Mouse (Mus musculus) liver, embryonic 13.5 days (tissue): ENCODE measurements around the gene Nmrk1. TPM values are rescaled to one million over a fixed set of nuclear protein-coding genes. Genes with fewer than 3 reads are reported as not detected.
A peak's percentile ranks its signal among the peaks of the same experiment; 100 is the strongest.
"Not testable (repeated sequence)": the region's sequence is repeated elsewhere in the genome, so short reads cannot be mapped to it uniquely, and the experiment has no call there.

Source experiments
- ATAC-seq: fragments of 200-750 bp; cut with Nextera tagmentation; 2 replicates; pipeline ENCODE4 v1.8.0; 2017; ENCODE audit warnings: low read depth, mild to moderate bottlenecking, moderate number of reproducible peaks, moderate library complexity
- DNase-seq: peaks from one replicate; pipeline ENCODE4 v3.0.0; 2022
- H3K27ac ChIP-seq: fragments of 300-500 bp; sonication (generic); 2 replicates; pipeline ENCODE4 v1.5.1; 2015; ENCODE audit warnings: moderate library complexity, mild to moderate bottlenecking, inconsistent platforms
- H3K27me3 ChIP-seq: fragments of 300-500 bp; sonication (generic); 2 replicates; pipeline ENCODE4 v1.6.1; 2015; ENCODE audit warnings: mild to moderate bottlenecking, inconsistent platforms
- H3K36me3 ChIP-seq: fragments of 300-500 bp; sonication (generic); 2 replicates; pipeline ENCODE4 v1.6.1; 2015; ENCODE audit warnings: mild to moderate bottlenecking, inconsistent platforms
- H3K4me1 ChIP-seq: fragments of 300-500 bp; sonication (generic); replicated peaks from 2 replicates; pipeline ENCODE4 v1.6.1; 2015; ENCODE audit warnings: inconsistent platforms
- H3K4me2 ChIP-seq: fragments of 300-500 bp; sonication (generic); 2 replicates; pipeline ENCODE4 v1.6.1; 2015; ENCODE audit warnings: inconsistent platforms, mild to moderate bottlenecking, moderate library complexity
- H3K4me3 ChIP-seq: fragments of 300-500 bp; sonication (generic); replicated peaks from 2 replicates; pipeline ENCODE4 v1.5.1; 2015; ENCODE audit warnings: mild to moderate bottlenecking, inconsistent platforms
- H3K9ac ChIP-seq: fragments of 300-500 bp; sonication (generic); 2 replicates; pipeline ENCODE4 v1.6.1; 2015; ENCODE audit warnings: mild to moderate bottlenecking, inconsistent platforms
- H3K9me3 ChIP-seq: fragments of 300-500 bp; sonication (generic); replicated peaks from 2 replicates; pipeline ENCODE4 v1.6.1; 2016; ENCODE audit warnings: inconsistent platforms
- WGBS: fragments of 180-500 bp; shearing (Covaris S2); methylation state at CpG from one replicate; pipeline ENCODE4 v1.1.7; 2015; ENCODE audit not compliant: insufficient replicate concordance; 5-methylcytosine and 5-hydroxymethylcytosine counted together
- polyA plus RNA-seq: library from polyadenylated mRNA; unstranded; fragments of >200 nt; fragmentation: Nextera tagmentation; extraction: Ambion mirVana; gene quantifications from 2 replicates; pipeline ENCODE4 v1.2.1, GENCODE M21; 2015

Gene Nmrk1
- polyA plus RNA-seq, result 6.8 TPM in 2 replicates

GRCm38 (mm10) chr19:18631644-18632219 is at the start of gene Nmrk1, which contains the start of gene Ostf1:
Gene Nmrk1, plus strand, starts transcription at chr19:18631950.
Gene Ostf1, minus strand, starts transcription at chr19:18631823.
- WGBS, result under 1% methylated on average over 51 of the region's 51 CpGs
- peak; percentile 98 for ATAC-seq

DNA sequence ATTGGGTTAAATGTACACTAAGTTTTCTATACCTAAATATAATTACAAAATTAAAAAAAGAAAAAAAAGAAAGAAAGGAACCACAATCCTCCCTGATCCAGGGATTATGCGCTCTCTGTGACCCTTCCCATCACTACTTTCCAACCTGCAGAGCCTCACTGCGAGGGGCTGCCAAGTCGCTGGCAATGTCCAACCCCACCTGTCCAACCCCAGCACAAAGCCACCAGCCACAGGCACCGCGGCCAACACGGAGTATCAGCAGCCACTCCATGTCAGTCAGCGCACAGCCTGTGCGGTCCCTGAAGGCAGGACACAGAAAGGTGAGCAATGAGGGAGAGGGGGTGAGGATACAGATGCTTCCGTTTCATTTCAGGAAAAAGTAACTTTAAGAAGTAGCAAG is 49.5 kb upstream of the Nmrk1 start:
- Histone ChIP-seq H3K27ac (no peak overlapping the region), H3K4me2 (no peak overlapping the region), H3K4me3 (no peak overlapping the region), H3K9me3 (no peaks in the 10 kb centered on the region), H3K36me3 (peaks cover 13% of the 10 kb centered on the region), H3K4me1 (no peaks in the 10 kb centered on the region), H3K27me3 (no peaks in the 10 kb centered on the region), H3K9ac (no peak overlapping the region)
- DNase-seq, result no peak
- 87% methylated on average over 9 of the region's 9 CpGs for WGBS
- ATAC-seq, result no peak

More at GRCm38 (mm10) chr19:18631644-18632219, at the start of gene Nmrk1, which contains the start of gene Ostf1:
- Histone ChIP-seq H3K4me2 (peak within 1 kb of the TSS; percentile 86), H3K27ac (peak within 1 kb of the TSS; percentile 83), H3K9ac (peak within 1 kb of the TSS; percentile 86), H3K27me3 (no peaks in the 10 kb centered on the region), H3K4me1 (peaks cover 35% of the 10 kb centered on the region), H3K4me3 (peak within 1 kb of the TSS; percentile 95), H3K36me3 (no peaks in the 10 kb centered on the region), H3K9me3 (no peaks in the 10 kb centered on the region)
- DNase-seq, result peak; percentile 96

- no peaks in the 10 kb centered on the region for H3K27me3 ChIP-seq
- H3K27ac ChIP-seq, result no peak overlapping the region
- H3K4me1 ChIP-seq, result no peaks in the 10 kb centered on the region
- H3K4me2 ChIP-seq, result no peak overlapping the region
- H3K4me3 ChIP-seq, result no peak overlapping the region
- 46% methylated on average over 6 of the region's 6 CpGs for WGBS
- no peak for DNase-seq
- ATAC-seq, result no peak
- H3K9ac ChIP-seq, result no peak overlapping the region
- no peaks in the 10 kb centered on the region for H3K9me3 ChIP-seq
- peaks cover 13% of the 10 kb centered on the region for H3K36me3 ChIP-seq
Observed at GRCm38 (mm10) chr19:18582887-18583286, 48.9 kb upstream of the Nmrk1 start.

DNA sequence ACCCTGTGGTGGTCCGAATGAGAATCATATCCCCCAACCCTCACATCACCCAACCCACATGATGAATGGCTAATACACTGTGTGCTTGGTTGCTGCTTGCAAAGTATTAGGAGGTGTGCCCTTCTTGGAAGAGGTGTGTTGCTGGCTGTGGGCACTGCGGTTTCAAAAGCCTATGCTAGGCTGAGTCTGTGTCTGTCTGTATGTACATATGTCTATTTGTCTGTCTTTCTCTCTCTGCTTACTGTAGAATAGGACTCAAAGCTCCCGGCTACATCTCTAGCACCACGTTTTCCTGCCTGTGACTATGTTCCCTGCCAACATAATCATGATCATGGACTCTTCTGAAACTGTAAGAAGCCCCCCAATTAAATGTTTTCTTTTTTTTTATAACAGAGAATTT is 48.0 kb upstream of the Nmrk1 start:
- Histone ChIP-seq H3K27me3 (no peaks in the 10 kb centered on the region), H3K4me1 (no peaks in the 10 kb centered on the region), H3K27ac (no peak overlapping the region), H3K4me2 (no peak overlapping the region), H3K9ac (no peak overlapping the region), H3K36me3 (peaks cover 15% of the 10 kb centered on the region), H3K4me3 (no peak overlapping the region), H3K9me3 (no peaks in the 10 kb centered on the region)
- DNase-seq (no peak), ATAC-seq (no peak)
- WGBS, result 76% methylated on average over 4 of the region's 4 CpGs

GRCm38 (mm10) chr19:18584621-18585020 is 47.1 kb upstream of the Nmrk1 start:
- no peak overlapping the region for H3K4me2 ChIP-seq
- H3K36me3 ChIP-seq, result peaks cover 21% of the 10 kb centered on the region
- no peaks in the 10 kb centered on the region for H3K27me3 ChIP-seq
- H3K4me3 ChIP-seq, result no peak overlapping the region
- no peaks in the 10 kb centered on the region for H3K9me3 ChIP-seq
- no peaks in the 10 kb centered on the region for H3K4me1 ChIP-seq
- H3K27ac ChIP-seq, result no peak overlapping the region
- ATAC-seq (no peak), DNase-seq (no peak)
- WGBS, result 84% methylated on average over 7 of the region's 7 CpGs
- H3K9ac ChIP-seq, result no peak overlapping the region

- no peaks in the 10 kb centered on the region for H3K9me3 ChIP-seq
- no peaks in the 10 kb centered on the region for H3K27me3 ChIP-seq
- peaks cover 23% of the 10 kb centered on the region for H3K36me3 ChIP-seq
- H3K4me1 ChIP-seq, result no peaks in the 10 kb centered on the region
- no peak overlapping the region for H3K4me2 ChIP-seq
- H3K9ac ChIP-seq, result no peak overlapping the region
- no peak for DNase-seq
- WGBS, result 88% methylated on average over 9 of the region's 9 CpGs
- H3K4me3 ChIP-seq, result no peak overlapping the region
- no peak overlapping the region for H3K27ac ChIP-seq
- no peak for ATAC-seq
Observed at GRCm38 (mm10) chr19:18587118-18587517, 44.6 kb upstream of the Nmrk1 start.

DNA sequence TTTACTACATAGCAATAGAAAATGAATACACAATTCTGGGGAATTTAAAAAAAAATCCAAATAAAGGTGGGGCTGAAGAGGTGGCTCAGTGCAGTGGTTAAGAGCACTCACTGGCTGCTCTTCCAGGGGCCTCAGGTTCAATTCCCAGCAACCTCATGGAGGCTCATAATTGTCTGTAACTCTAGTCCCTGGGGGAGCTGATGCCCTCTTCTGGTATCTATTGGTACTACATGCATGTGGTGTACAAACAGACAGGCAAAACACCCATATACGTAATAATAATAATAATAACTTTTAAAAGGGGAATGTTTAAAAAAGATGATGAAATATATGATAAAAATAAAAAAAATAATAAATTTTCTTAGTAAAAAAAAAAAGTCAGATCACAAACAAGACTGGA is 43.5 kb upstream of the Nmrk1 start:
- 93% methylated on average over 1 of the region's 1 CpGs for WGBS
- Histone ChIP-seq H3K4me3 (no peak overlapping the region), H3K4me2 (no peak overlapping the region), H3K9ac (no peak overlapping the region), H3K9me3 (no peaks in the 10 kb centered on the region), H3K4me1 (no peaks in the 10 kb centered on the region), H3K36me3 (peaks cover 23% of the 10 kb centered on the region), H3K27ac (no peak overlapping the region), H3K27me3 (no peaks in the 10 kb centered on the region)
- DNase-seq, result no peak
- no peak for ATAC-seq

- not testable (repeated sequence) for ATAC-seq, H3K27me3 ChIP-seq, H3K27ac ChIP-seq, H3K9me3 ChIP-seq, H3K9ac ChIP-seq, H3K4me1 ChIP-seq, H3K4me3 ChIP-seq, H3K4me2 ChIP-seq, DNase-seq
- peaks cover 19% of the 10 kb centered on the region for H3K36me3 ChIP-seq
- 85% methylated on average over 10 of the region's 10 CpGs for WGBS
Observed at GRCm38 (mm10) chr19:18588801-18589200, 42.9 kb upstream of the Nmrk1 start.

DNA sequence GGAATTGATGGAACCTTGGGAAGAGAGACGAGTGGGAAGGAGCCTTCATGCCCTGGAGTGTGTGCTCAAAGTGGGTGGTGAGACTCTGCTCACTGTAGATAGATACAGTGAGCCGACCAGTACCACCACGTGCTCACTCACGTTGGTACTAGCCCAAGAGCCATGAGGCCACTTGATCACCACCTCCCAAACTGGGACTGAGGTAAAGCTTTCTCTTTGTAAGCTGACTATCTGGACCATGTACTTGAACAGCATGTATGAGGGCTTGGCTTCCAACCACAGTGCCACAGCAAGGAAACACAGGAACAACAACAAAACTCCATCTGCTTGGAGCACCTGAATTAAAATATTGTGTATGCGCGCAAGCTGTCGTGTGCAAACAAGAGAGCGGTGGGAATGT is 42.5 kb upstream of the Nmrk1 start:
- WGBS, result 79% methylated on average over 8 of the region's 8 CpGs
- H3K27me3 ChIP-seq, result no peaks in the 10 kb centered on the region
- H3K4me3 ChIP-seq, result no peak overlapping the region
- no peaks in the 10 kb centered on the region for H3K9me3 ChIP-seq
- H3K4me2 ChIP-seq, result no peak overlapping the region
- no peak overlapping the region for H3K9ac ChIP-seq
- ATAC-seq, result no peak
- H3K36me3 ChIP-seq, result peaks cover 19% of the 10 kb centered on the region
- no peak overlapping the region for H3K27ac ChIP-seq
- DNase-seq, result no peak
- H3K4me1 ChIP-seq, result no peaks in the 10 kb centered on the region

DNA sequence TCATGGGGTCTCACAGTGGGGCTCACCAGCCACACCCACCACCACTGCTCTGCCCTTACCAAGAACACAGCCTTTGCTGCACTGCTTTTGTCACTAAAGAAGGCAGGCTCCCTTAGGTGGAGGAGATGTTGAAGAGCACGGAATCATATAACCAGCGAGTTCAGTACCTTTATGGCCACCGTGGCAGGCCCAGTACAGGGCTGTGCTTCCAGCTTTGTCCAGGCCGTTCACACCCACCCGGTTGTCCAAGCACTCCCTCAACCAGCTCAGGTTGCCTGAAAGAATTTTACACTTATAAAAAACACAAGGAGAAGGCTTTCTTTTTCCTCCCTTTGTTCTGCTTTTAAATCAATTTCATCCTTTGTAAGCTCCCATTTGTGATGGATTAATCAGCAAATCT is 41.5 kb upstream of the Nmrk1 start:
- Histone ChIP-seq H3K9ac (no peak overlapping the region), H3K36me3 (peaks cover 13% of the 10 kb centered on the region), H3K4me3 (no peak overlapping the region), H3K4me2 (no peak overlapping the region), H3K27me3 (no peaks in the 10 kb centered on the region), H3K27ac (no peak overlapping the region), H3K9me3 (no peaks in the 10 kb centered on the region), H3K4me1 (0 out of 2 replicates have a peak, but pooled peaks cover 2% of the 10 kb centered on the region)
- no peak for ATAC-seq
- DNase-seq, result no peak
- 86% methylated on average over 5 of the region's 5 CpGs for WGBS

- ATAC-seq (no peak), DNase-seq (no peak)
- Histone ChIP-seq H3K4me3 (no peak overlapping the region), H3K4me1 (0 out of 2 replicates have a peak, but pooled peaks cover 4% of the 10 kb centered on the region), H3K27ac (no peak overlapping the region), H3K27me3 (no peaks in the 10 kb centered on the region), H3K4me2 (no peak overlapping the region), H3K36me3 (peaks cover 13% of the 10 kb centered on the region; the same call in 1 of the 2 replicates), H3K9ac (no peak overlapping the region), H3K9me3 (no peaks in the 10 kb centered on the region)
- WGBS, result 46% methylated on average over 5 of the region's 5 CpGs
Observed at GRCm38 (mm10) chr19:18590942-18591354, 40.8 kb upstream of the Nmrk1 start.

GRCm38 (mm10) chr19:18592919-18593318 is 38.8 kb upstream of the Nmrk1 start:
- no peaks in the 10 kb centered on the region for H3K27me3 ChIP-seq
- no peak overlapping the region for H3K9ac ChIP-seq
- no peak overlapping the region for H3K27ac ChIP-seq
- H3K9me3 ChIP-seq, result no peaks in the 10 kb centered on the region
- peaks cover 13% of the 10 kb centered on the region; the same call in 1 of the 2 replicates for H3K36me3 ChIP-seq
- WGBS, result 69% methylated on average over 6 of the region's 6 CpGs
- DNase-seq (no peak), ATAC-seq (no peak)
- H3K4me3 ChIP-seq, result no peak overlapping the region
- H3K4me2 ChIP-seq, result no peak overlapping the region
- 0 out of 2 replicates have a peak, but pooled peaks cover 4% of the 10 kb centered on the region for H3K4me1 ChIP-seq
